Mouse (Mus musculus): ENCODE measurements at regions not wholly inside any gene's neighbourhood (a gene's known extent, or its start where the extent isn't known, plus 50 kb on each side); places are given as distances from the start of the nearest gene placed in this dataset.

DNA sequence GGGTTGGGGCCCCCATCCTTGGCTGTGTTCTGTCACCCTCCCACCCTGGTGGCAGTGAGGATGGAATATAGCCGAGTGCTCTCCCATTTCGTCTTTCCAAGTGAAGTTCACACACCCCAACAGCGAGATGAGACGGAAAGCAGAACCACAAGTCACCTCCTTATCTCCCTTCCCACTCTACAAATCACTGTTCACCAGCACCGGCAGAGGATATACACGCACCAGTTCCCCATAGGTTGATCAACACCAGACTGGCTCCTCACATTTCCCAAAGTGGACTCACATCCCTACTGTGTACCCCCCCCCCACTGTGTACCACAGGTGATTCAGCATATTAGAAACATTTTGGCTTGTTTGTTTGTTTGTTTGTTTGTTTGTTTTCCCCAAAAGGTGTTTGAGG, 272.7 kb upstream of the Spred2 start:
- DNase-seq (ENCODE audit: low spot score in 2 of 2) = no peak

DNA sequence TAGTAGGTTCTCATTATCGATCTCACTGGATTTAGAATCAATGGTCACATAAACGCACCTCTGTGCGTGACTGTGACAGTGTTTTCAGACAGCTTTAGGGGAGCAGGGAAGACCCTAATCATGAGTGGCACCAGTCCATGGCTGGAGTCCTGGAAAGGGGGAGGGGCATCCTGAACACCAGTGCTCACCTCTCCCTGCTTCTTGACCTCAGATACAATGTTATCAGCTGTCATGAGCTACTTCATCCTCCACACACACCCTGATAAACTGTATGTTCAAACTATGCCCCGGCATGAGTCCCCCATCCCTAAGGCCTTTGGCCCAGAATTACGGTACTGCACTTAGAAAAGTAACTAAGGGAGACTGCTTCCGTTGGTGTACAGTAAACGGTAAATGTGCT, 272.2 kb upstream of the Spred2 start:
- no peak for DNase-seq (ENCODE audit: low spot score in 2 of 2)

DNA sequence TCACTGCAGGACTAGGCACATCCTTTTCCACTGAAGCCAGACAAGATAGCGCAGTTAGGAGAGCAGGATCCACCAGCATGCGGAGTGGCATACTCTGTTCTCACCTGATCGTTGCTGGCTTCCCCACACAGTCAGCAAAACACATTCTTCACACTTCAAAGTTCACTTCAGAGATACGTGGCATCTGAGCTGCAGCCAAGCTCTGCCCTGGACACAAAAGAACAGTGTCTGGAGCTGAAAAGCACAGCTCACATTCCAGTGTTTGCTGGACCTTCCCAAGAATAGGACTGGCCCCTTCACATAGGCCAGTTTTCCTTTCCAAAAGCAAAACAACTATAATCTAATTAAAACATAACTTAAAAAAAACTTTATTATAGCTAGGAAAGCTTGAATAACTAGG, 264.7 kb upstream of the Spred2 start:
- no peak for DNase-seq (ENCODE audit: low spot score in 2 of 2)

DNA sequence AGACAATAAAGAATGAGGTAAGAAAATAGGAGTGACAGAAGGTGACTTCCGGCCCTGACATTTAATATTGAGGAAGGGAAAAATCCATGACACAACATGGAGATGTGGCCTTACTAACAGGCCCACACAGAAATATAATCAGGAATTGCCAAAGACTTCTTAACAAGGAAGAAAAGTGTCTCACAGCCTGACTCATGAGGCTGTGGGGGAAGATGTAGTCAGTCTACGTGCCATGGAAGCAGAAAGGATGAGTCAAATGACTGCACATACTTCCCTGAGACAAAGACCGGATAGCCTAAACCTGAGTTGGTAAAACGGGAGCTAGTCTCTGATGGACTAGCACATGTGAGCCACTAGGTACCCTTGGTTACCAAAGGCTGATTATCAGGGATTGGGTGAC, 257.4 kb upstream of the Spred2 start:
- no peak for DNase-seq (ENCODE audit: low spot score in 2 of 2)

GRCm38 (mm10) chr11:19670853-19671530, 253.2 kb upstream of the Spred2 start:
- peak; percentile 5 to 29 for DNase-seq (ENCODE audit: low spot score in 2 of 2)

DNA sequence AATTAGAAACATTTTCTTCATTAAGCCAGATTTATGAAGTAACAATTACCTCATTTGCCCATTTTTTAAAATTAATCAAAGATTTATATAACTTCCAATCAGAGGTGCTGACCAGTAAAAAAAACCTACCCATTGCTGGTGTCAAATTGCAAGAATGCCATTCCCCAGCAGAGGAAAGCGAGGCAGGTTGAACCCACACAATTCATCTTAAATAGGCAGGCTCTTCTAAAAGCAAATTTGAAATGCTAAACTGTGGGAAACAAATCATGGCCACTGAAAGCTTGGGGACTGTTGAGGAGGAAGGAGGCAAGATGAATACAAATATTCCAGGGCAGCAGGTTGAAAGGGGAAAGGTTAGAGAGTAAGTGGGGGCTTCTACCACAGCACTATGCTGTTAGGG, 251.2 kb upstream of the Spred2 start:
- DNase-seq (ENCODE audit: low spot score in 2 of 2) = no peak

GRCm38 (mm10) chr11:19676514-19676913, 247.7 kb upstream of the Spred2 start:
- DNase-seq (ENCODE audit: low spot score in 2 of 2) = no peak

DNA sequence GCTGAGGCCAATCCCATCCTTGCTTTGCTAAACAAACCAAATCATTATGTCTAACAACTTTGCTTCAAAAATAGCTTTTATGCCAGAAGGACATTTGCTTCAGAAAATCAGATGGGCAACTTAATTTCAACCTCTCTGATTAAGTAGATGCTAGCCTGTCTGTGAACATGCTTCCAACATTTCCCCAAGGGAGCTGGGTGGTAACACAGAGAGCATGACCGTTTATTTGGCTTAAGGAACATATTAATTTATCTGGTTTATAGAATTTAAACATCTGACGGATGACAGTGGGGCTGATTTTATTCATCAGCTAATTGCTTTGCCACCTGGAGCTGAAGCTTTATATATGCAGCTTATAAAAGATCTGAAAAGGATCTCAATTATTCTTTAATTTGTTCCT, 245.1 kb upstream of the Spred2 start:
- no peak for DNase-seq (ENCODE audit: low spot score in 2 of 2)

GRCm38 (mm10) chr11:19679669-19680068, 244.5 kb upstream of the Spred2 start:
- DNase-seq (ENCODE audit: low spot score in 2 of 2) = no peak

DNA sequence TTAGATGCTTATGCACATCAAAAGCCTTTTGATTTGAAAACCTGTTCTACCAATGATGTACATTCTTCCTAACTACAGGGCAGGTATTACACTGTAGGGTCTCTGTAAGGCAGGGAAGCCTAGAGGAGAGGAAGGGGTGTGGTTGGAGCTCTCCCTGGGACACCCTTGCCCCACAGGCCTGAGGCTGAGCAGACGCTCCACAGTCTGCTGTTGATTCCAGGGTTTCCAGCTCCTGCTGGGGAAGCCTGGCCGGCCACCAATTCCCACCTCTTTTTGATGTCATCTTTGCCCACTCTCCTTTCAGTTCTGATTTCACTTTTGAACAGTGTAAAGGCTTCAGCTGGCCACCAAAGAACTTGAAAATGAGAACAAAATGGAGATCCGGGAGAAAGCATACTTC, 223.0 kb upstream of the Spred2 start:
- DNase-seq (ENCODE audit: low spot score in 2 of 2) = no peak

- DNase-seq (ENCODE audit: low spot score in 2 of 2) = peak in 1 of 2 experiments; percentile 25
These were observed 215.4 kb upstream of the Spred2 start for GRCm38 (mm10) chr11:19708821-19709220.

- no peak for DNase-seq (ENCODE audit: low spot score in 2 of 2)
These were observed 214.8 kb upstream of the Spred2 start for GRCm38 (mm10) chr11:19709337-19709736.

DNA sequence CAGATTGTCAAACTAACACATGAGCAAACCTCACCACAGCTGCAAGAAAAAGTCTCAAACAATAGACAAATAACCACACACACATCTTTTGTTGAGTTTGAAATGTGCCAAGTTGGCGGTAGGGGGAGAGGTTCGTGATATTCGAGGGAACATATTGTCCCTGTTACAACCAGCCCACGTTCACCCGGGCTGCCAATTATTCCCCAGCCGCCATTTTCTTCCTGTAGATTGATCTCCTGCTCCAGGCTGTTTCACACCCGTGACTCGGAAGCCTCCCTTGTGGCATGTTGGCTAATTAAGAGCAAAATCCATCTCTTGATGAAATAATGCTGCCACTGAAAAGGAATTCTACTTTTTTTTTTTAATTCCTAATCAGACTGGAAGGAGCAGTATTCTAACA, 211.1 kb upstream of the Spred2 start:
- DNase-seq (ENCODE audit: low spot score in 2 of 2) = no peak

- DNase-seq (ENCODE audit: low spot score in 2 of 2) = no peak
These were observed 210.6 kb upstream of the Spred2 start for GRCm38 (mm10) chr11:19713597-19713996.

DNA sequence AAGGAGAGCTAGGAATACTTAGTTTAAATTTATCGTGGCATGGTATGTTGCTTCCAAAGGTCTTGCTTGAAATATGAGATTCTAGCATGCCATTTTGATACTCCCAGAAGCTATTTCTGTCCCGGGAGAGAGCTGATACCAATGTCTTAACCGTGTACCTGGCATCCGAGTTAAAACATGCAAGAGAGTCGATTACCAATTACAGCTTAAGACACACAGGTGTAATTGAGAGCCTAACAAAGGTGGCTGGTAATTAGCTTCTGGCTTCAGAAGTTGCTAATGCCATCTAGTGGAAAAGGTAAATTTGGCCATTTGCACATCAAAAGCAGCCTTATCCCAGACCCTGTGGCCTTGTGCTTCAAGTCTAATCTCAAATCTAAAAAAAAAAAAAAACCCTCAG, 210.0 kb upstream of the Spred2 start:
- no peak for DNase-seq (ENCODE audit: low spot score in 2 of 2)

DNA sequence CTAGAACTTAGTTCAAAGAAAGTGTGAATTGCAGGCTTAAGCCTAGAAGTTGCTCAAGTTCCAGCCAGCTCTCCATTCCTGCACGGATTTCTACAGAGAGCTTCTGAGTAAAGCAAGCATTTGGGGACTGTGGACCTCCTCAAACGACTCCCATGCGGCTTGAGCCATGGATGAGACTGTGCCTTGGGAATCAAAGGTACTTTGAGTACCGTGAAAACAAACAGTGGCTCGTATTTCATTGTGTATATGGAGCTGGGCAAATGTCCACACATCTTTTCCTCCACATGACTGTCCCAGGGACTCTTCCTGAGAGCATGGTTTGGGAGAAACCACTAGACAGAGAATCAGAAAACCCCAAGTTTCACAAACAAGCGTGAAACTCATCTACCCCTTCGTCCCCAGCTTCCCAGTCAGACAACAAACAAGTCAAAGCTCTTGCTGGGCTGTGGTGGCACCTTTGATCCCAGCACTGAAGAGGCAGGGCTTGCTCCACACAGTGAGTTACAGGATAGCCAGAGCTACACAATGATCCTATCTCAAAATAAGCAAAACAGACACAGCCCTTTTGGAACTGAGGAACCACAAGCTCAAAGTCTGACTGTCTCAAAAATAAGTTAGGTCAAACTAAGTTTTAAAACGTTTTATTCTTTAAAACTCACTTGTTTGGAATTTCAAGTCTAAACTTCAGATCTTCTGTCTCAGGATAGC, 209.1 kb upstream of the Spred2 start:
- no peak for DNase-seq (ENCODE audit: low spot score in 2 of 2)

GRCm38 (mm10) chr11:19718165-19718564, 206.0 kb upstream of the Spred2 start:
- DNase-seq (ENCODE audit: low spot score in 2 of 2) = no peak

- no peak for DNase-seq (ENCODE audit: low spot score in 2 of 2)
These were observed 195.1 kb upstream of the Spred2 start for GRCm38 (mm10) chr11:19729031-19729430.

GRCm38 (mm10) chr11:19730747-19731146, 193.4 kb upstream of the Spred2 start:
- no peak for DNase-seq (ENCODE audit: low spot score in 2 of 2)

DNA sequence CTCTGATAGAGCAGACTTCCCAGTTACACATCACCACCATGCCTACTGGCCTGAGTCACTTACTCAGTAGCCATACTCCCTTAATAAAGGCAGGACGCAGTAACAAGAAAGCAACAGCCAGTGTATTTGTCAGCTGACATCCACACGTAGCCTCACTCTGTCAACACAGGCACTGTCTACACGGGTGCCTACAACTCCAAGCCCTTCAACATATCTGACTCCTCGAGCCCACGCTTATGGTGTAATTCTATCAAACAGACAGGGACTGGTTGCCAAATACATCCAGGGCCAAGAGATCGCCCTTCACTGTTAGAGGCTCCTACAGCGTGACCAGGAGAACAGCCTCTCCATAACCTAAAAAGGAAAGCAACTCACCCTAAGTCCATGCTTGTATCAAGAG, 188.1 kb upstream of the Spred2 start:
- DNase-seq (ENCODE audit: low spot score in 2 of 2) = no peak

DNA sequence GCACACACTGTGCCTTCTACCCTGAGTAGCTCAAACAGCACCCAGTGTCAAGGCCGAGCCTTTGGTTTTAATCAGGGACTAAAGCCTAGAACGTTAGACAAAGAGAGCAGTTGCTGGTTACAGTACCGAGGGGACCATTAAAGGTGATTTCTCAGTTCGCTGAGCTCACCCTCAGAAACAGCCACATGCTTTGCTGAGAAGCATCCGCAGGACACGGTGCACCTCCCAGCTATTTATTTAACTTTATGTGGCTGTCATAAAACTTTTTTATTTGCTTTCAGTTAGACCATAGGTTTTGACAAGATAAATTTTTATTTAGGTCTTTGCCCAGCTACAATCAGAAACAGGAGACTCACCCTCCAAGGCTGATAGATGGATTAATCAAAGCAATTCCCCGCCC, 187.2 kb upstream of the Spred2 start:
- DNase-seq (ENCODE audit: low spot score in 2 of 2) = no peak

DNA sequence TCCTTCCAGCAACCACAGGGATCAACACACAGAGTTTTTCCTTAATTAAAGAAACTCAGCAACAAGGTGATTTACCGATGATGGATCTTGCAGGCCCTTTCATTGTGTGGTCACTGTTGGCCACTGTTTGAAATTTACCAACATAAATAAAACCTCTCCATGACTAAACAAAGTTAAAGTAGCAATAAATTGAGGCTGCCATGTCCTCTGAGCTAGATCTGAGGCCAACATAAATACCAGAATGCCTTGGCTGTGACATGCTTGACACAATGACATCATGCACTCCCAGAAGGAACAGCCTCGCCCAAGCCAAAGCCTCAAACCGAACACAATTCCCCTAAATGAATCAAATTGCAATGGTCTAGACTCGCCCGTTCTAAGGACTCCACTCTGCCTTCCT, 186.8 kb upstream of the Spred2 start:
- no peak for DNase-seq (ENCODE audit: low spot score in 2 of 2)

- DNase-seq (ENCODE audit: low spot score in 2 of 2) = no peak
These were observed 186.4 kb upstream of the Spred2 start for GRCm38 (mm10) chr11:19737807-19738206.

Data from gastrocnemius, adult 8-10 months (tissue).